Mouse (Mus musculus): Measurements from ENCODE around the gene Shank3. TPM values are rescaled to one million over a fixed set of nuclear protein-coding genes. Genes with fewer than 3 reads are reported as not detected.

Shank3 gene
- polyA plus RNA-seq, 1 experiment from 2014 or later: 1.2 TPM

Other genes with a start within 250 kb of the Shank3 start
- 50.9 and 55.3 TPM in 2 replicates for gene Sbf1, start 184.3 kb upstream of the Shank3 start, polyA plus RNA-seq (2015; fragmentation: Nextera tagmentation; extraction: Ambion mirVana)
- gene Adm2, start 176.9 kb upstream of the Shank3 start, polyA plus RNA-seq (2015; fragmentation: Nextera tagmentation; extraction: Ambion mirVana): 1.6 and 1.9 TPM in 2 replicates
- not detected in 2 replicates for gene Miox, start 165.2 kb upstream of the Shank3 start, polyA plus RNA-seq (2015; fragmentation: Nextera tagmentation; extraction: Ambion mirVana)
- 67.8 and 77.2 TPM in 2 replicates for gene Lmf2, start 144.0 kb upstream of the Shank3 start, polyA plus RNA-seq (2015; fragmentation: Nextera tagmentation; extraction: Ambion mirVana)
- 151 and 161 TPM in 2 replicates for gene Ncaph2, start 143.9 kb upstream of the Shank3 start, polyA plus RNA-seq (2015; fragmentation: Nextera tagmentation; extraction: Ambion mirVana)
- gene Sco2, start 125.8 kb upstream of the Shank3 start, polyA plus RNA-seq (2015; fragmentation: Nextera tagmentation; extraction: Ambion mirVana): 5.5 and 5.6 TPM in 2 replicates
- gene Tymp, start 122.6 kb upstream of the Shank3 start, polyA plus RNA-seq (2015; fragmentation: Nextera tagmentation; extraction: Ambion mirVana): 1.0 and 1.6 TPM in 2 replicates
- 0.42 and 0.56 TPM in 2 replicates for gene Odf3b, start 120.3 kb upstream of the Shank3 start, polyA plus RNA-seq (2015; fragmentation: Nextera tagmentation; extraction: Ambion mirVana)
- not detected in 2 replicates for gene Klhdc7b, start 114.7 kb upstream of the Shank3 start, polyA plus RNA-seq (2015; fragmentation: Nextera tagmentation; extraction: Ambion mirVana)
- not detected in 2 replicates for gene Syce3, start 89.1 kb upstream of the Shank3 start, polyA plus RNA-seq (2015; fragmentation: Nextera tagmentation; extraction: Ambion mirVana)
- 0.91 and 6.1 TPM in 2 replicates for gene Cpt1b, start 73.8 kb upstream of the Shank3 start, polyA plus RNA-seq (2015; fragmentation: Nextera tagmentation; extraction: Ambion mirVana)
- 2.1 and 3.5 TPM in 2 replicates for gene C730034F03Rik, start 70.0 kb upstream of the Shank3 start, polyA plus RNA-seq (2015; fragmentation: Nextera tagmentation; extraction: Ambion mirVana)
- 0.16 TPM in 1 of 2 replicates, not detected in the other for gene Gm44502, start 69.9 kb upstream of the Shank3 start, polyA plus RNA-seq (2015; fragmentation: Nextera tagmentation; extraction: Ambion mirVana)
- 53.0 and 55.5 TPM in 2 replicates for gene Chkb, start 69.7 kb upstream of the Shank3 start, polyA plus RNA-seq (2015; fragmentation: Nextera tagmentation; extraction: Ambion mirVana)
- gene Mapk8ip2, start 45.7 kb upstream of the Shank3 start, polyA plus RNA-seq (2015; fragmentation: Nextera tagmentation; extraction: Ambion mirVana): 0.63 and 0.82 TPM in 2 replicates
- 27.6 and 31.7 TPM in 2 replicates for gene Arsa, start 22.2 kb upstream of the Shank3 start, polyA plus RNA-seq (2015; fragmentation: Nextera tagmentation; extraction: Ambion mirVana)
- gene Acr, start 68.7 kb downstream of the Shank3 start, polyA plus RNA-seq (2015; fragmentation: Nextera tagmentation; extraction: Ambion mirVana): 0.22 TPM in 1 of 2 replicates, not detected in the other
- gene Rabl2, start 92.3 kb downstream of the Shank3 start, polyA plus RNA-seq (2015; fragmentation: Nextera tagmentation; extraction: Ambion mirVana): 38.0 and 38.4 TPM in 2 replicates